Mouse (Mus musculus) monocyte, adult 2 months (primary cell): Measurements from ENCODE around the gene Cyp2w1.

Experiments used
- DNase-seq, 2 experiments: peaks; one replicate each; pipeline ENCODE4 v3.0.0; 2022; ENCODE audit warnings: low spot score in 2 of 2, low read depth in 1 of 2

Cyp2w1 gene

DNA sequence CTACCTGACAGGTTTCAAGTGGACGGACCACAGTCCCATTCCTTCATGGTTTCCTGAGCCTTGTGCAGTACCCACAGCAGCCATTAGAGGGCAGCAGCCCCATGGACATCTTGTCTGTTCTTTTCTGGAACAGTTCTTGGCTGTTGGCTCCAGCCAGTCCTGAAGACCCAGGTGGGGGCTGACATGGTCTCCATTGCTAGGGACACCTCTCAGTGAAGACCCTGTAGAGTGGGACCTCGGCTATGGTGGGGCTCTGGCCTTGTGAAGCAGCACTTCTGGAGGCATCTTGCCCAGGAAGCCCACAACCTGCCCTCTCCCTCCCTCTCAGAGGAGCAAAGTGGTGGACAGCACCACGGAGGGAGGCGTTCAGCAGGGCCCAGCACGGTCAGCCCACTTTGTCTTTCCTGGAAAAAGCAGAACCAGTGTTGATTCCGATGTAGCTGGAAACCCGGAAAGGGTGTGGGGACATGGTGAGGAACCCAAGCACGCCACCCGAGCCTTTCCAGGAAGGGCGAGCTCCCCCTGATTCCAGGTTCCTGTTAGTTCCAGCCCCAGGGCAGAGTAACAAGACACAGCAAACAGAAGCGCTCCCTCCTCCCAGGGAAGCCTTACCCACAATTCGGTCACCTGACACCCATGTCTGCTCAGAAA, 12.0 kb downstream of the Cyp2w1 start:
- DNase-seq = peak; percentile 44 to 80

DNA sequence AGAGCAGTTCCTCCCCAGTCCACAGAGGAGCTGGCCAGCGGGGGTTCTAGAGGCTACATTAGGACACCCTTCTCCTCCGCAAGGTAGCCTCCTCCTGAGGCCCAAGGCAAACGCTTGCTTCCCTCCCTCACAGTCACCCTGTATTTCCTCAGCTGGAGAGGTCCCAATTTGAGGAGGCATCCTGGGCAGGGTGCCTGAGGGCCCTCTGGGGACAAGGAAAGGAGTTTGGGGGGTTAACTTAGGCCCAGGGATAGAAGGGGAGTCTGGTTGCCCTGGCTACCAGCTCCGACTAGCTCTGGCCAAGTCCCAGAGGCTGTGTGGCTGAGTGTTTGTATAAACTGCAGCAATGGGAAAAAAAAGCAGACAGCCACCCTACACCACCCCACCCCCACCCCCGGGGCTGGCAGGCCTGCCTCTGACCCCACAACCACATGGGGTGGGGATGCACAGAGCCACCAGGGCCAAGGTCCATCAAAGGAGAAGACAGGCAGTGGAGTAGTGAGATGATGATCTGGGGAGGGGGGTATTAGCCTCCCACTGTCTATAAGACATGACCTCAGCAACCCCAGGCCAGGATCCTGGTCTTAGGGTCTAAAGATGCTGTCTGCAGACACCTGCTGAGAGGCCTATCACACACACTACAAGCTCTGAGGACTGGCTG, 12.6 kb downstream of the Cyp2w1 start:
- no peak for DNase-seq

DNA sequence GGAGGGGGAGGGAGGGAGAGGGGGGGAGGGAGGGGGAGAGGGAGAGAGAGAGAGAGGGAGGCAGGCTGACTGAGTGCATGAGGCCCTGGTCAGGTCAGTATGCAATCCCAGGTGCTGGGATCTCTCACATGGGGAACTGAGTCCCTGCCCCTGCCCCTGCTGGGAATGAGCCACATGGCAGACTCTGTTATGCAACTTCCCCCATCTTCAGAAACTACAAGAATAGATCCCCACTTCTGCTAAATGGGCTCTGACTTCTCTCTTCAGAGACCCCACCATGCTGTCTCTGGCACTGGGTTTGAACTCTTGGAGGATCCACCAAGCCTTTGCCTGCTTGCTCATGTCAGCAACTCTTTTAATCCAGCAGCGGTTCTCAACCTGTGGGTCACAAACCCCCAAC, 13.4 kb downstream of the Cyp2w1 start:
- DNase-seq = peak; percentile 46 to 62

DNA sequence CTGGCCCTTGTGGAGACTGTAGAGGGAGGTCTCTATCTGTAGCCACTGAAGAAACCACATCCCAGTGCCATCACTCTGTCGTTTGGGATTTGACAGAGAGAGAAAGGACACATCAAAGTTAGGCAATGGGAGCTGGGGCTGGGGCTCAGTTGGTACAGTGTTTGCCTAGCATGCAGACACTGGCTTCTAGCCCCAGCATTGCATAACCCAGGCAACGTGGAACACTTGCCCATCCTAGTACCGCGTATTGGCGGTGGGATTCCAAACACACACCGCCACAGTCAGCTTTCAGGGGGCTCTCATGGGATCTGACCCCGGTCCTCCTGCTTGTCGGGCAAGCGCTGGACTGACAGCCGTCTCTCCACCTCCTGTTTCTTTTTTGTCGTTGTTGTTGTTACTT, 14.1 kb downstream of the Cyp2w1 start:
- DNase-seq = no peak

DNA sequence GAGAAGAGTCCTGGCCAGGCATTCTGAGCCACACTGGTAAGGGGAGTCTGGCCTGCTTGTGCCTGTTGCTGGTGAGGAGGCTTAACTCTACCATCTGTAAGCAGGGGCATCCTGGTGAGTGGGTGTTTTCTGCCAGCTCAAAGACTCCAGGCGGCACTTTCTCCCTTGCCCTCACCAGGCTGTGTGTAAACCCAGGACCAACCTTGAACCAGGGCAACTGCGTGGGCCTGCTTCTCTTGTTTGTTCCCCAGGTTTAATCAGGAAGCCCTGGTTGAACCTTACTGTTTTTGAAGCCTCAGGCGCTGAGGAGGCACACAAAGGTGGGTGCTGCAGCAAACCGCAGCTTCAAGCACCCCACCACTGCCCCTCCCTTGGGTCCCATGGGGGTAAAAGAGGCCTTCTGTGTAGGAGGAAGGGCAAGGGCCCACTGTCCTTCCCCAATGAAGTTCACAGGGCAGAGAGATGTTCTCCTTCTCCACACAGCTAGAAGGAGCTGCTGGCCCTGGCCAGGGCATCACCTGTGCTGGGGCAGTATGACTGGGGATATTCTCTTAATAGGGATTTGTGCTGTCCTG, 15.6 kb downstream of the Cyp2w1 start:
- no peak for DNase-seq

DNA sequence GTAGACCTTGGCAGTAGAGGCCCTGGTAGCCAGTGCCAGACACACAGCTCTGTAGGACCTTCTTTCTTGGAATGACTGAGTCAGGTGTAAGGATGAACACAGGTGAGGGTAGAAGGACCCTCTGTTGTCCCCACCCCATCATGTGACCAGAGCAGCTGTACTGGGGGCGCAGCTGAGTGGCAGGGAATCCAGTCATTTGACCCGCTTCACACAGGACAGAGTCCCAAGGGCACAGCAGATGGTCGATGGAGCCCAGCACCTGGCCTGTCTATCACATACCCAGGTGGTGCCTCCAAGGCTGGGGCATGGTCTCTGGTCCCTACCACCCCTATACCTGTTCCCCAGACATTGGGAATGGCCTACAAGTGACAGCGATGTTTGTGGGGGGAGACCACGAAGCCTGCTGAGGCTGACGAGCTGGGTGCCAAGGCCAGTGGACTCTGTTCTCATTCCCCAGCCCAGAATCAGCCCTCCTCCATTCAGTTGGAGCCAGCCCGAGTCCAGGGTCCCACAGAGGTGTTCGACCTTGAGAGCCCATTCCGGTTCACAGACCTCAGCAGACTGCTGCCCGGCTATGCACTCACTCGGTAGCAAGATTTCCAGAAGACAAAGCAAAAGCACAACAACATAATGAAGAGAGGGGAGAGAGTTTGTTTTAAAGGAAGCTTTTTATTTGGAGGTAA, 16.4 kb downstream of the Cyp2w1 start:
- no peak for DNase-seq

DNA sequence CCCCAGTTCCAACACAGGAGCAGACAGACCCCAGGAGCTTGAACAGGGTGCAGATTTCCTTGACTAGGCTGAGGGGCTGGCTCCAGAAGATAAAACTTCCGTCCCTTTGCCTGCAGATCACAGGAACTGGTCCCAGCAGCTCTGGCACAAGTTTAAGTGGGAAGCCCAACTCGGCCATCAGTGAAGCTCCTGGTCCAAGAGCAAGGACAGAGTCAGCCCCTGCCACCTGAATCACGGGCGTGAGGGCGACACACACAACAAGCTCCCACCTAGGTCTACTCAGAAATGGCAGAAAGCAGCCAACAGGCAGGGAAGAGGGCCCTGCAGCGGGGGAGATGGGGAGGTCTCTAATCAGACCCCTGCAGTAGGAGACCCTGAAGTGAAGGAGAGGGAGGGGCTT, 17.9 kb downstream of the Cyp2w1 start:
- no peak for DNase-seq

DNA sequence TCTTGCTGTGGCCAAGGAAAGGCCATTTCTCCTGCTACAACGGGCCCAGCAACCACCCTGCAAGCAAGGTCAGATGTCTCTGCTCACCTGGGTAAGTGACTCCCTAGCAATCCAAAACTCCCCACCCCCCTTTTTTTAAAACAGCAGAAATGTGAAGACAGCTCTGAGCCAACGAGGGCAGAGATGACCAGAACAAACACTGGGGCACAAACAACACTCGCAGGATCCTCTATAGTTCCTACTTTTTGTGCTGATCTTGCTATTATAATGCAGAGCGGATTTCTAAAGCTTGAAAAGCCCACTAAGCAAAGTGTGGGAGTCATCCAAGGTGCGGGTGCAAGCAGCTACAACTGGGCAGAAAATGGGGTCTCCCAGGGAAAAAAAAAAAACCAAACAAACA, 18.7 kb downstream of the Cyp2w1 start:
- DNase-seq = no peak

DNA sequence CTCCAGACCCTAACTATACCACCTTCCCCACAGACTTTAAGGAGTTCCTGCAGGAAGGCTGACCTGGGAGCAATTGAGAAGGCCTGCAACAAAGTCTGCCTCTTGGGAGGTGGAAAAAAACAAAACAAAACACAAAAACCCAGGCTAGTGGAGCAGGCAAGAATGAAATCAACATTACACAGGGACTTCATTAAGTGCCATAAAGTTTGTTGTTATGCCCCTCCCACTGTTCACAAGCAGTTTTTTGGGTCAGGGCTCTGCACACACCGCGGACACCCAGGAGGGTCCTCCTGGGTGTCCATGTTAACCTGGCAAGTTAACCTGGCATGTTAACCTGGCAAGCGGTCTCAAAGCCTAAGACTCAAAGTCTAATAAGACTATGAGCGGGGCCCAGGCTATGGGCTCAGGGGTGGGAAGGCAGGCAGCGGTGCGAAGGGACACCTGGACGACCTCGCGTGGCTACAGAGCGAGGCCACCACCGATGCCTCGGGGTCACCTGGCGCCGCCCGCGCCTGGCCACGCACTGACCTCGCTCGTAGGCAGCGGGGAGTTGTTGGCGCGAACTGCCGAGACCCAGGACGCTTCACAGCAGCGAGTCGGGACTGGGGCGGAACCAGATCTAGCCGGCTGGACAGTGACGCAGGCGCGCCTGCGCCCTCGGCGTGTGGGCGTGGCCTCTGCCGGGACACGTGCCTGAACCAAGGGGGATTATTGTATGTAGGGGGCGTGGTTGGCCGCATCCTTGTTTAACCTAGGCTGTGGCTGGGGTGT, 19.4 kb downstream of the Cyp2w1 start:
- peak; percentile 67 to 77 for DNase-seq

DNA sequence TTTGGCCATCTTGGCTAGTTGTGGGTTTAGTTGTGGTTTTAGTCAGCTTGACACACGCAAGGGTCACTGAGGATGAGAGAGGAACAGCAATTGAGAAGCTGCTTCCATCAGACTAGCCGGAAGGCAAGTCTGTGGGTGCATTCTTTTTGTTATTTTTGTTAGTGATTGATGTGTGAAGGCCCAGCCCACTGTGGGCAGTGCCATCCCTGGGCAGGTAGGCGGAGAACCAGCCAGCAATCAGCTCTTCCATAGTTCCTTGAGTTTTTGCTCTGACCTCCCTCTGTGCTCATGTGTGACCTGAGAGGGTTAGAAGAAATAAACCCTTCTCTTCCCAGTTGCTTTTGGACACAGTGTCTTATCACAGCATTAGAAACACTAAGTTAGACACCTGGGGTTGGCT, 20.7 kb downstream of the Cyp2w1 start:
- DNase-seq = no peak

DNA sequence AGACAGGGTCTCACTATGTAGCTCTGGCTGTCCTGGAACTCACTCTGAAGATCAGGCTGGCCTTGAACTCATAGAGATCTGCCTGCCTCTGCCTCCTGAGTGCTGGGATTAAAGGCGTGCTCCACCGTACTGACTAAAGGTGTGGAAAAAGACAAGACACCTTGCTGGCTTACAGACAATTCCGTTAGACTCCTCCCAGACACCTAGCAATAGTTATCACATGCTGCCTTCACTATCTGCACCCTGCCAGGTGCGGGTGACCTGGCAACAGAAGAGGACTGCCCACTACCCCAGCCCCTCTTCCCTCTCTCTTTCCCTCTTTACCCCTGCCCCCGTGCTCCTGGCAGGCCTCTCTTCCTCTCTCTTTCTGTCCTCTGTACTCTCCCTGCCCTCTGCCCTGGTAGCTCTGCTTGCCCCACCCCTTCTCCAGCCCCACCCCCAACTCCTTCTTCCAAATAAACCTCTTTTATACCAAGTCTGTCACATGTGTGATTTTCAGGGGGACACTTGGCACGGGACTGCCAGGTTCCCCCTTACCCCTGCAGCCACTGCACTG, 21.6 kb downstream of the Cyp2w1 start:
- no peak for DNase-seq

DNA sequence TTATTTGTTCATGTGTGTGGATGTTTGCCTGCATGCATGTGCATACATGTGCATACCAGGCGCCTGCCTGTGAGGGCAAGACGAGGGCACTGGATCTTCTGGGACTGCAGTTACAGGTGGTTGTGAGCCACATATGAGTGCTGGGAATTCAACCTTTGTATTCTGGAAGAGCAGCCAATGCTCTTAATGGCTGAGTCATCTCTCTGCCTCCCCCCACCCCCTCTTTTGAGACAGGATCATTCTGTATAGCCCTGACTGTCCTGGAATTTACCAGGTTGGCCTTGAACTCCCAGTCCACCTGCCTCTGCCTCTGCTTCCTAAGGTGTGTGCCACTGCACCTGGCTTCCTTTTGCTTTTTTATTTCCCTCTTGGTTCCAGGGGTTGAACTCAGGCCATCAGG, 22.4 kb downstream of the Cyp2w1 start:
- DNase-seq = no peak

DNA sequence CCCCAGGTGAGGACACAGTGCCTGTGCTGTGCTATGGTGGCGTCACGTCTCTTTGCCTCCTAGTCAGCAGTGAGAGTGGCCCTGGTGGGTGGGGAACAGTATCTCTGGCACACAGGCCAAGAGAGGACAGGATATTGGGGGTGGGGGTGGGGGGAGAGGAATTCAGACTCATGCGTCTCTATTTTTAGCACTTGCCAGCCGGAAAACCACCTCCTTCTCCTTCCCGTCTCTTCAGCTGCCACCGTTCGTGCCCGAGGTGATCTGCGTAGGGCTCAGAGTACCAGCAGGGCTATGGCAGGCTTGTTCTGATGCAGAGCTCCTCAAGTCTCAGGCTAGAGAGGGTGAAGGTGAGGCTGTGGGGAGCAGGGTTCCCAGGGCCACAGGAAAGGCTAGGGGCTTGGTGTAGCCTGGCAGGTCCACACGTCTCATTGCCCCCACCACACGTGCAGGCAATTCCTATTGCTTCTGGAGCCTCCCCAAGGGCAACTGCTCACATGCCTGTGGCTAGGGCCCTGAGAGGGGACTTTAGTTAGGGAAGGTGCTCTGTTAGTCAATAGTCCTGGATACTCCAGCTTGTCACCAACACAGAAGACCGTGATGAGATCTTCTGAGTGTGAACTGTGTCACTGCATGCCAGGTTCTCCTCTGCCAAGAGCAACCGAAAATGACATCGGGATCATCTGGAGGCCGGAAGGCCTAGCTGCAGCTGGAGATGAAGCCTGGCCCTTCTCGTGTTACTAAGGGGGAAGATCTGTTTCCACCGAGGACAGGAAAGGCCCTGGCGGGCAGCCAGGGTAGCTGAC, 25.3 kb downstream of the Cyp2w1 start, which contains the start of gene Gpr146:
Gene Gpr146, plus strand, starts transcription at position 230 of the 803 bp plus-strand sequence.
- DNase-seq = peak in 1 of 2 experiments; percentile 36

DNA sequence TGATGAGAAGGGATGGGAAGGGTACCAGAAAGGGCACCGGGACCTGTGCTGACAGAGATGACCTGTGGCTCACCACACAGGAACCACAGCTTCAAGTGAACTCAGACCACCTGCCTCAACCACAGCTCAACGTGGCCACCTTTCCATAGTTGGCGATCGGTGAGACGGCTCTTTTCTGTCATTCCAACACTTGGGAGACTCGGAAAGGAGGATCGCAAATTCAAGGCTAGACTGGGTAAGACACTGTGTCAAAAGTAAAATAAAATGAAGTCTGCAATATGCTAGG, 25.8 kb downstream of the Cyp2w1 start:
- no peak for DNase-seq

DNA sequence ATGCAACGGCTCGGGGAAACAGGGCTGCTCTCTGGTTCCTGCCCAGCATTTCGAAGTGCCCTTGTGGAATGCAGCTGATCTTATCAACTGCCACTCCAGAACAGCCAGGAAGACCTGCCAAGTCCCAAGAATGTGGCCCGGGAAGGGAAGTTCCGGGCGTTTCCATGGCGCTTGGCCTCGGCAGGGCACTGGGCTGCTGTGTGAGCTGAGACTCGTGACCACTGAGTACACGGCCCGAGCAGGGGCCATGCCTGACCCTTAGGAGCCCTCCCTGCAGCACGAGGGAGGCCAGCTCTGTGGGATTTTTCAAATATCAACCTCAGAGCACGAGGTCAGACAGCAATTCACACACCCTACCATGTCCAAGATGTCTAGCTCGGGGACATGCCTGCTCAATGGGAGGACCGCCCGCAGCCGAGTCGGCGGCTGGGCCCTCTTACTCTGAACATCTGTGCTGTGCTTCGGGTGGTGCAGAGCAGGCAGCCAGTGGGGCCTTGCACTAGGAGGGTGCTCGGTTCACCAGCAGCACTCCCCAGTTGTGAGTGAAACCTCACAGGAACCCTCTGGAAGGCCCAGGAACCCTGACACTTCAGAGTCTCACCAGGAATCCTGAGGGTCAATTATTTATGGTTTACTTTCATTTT, 26.7 kb downstream of the Cyp2w1 start:
- DNase-seq = no peak

DNA sequence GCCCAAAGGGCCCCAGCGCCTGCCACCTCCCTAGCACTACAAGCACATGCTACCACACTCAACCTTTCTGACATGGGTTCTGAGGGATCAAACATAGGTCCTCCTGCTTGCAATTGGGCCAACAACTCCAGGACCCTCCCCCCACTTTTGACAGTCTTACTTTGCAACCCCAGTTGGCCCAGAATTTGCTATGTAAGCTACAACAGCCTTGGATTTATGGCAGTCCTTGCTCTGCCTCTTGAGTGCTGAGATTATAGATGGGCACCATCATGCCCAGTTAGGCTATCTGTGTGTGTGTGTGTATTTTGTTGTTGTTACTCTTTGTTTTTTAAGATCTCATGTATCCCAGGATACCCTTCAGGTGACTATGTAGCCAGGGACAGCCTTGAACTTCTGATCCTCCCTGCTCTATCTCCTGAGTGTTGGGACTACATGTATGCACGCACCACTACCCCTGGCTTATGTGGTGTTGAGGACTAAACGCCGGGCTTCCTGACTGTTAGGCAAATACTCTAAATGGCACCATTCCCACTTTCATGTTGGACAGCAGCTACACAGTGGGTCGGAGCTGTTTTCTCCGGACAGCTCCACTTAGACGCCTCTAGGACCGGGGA, 27.5 kb downstream of the Cyp2w1 start:
- no peak for DNase-seq

DNA sequence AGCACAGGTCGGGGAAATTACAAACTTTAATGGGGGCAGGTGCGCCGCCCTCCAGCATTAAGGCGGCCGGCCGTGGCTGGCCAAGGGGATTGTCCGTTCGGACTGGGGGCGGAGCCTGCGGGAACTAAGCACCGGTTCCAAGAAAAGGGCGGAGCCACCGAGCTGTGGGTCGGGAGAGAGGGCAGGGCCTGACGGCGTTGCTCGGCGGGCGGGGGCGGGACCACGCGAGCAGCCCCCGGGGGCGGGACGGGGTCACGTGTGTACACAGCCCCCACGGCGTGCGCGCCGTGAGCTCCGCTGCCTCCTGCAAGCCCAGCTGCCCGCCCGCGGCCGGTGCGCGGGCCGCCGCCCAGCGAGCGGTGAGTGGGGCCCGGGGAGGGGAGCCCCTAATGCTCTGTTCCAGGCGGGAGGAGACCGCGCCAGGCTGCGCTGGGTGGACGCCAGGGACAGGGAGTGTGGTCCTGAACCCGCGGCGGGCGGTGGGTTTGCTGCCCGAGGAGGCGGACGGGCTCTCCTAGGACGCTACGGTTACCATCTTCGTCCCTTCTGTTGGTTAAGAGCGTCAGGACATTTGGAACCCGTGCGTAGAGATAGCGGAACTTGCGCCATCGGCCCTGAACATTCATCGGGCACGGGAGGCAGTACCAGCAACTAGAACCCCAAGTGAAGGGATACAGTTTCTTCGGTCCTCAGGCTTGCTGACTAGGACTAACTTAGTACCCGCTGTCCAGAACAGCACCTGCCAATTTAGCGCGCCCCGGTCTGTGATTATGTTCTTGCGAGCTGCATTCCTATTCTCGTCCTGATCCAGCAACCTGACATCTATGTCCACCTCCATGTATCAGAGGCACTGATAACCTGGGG, 28.2 kb downstream of the Cyp2w1 start:
- DNase-seq = peak; percentile 56 to 72
